Mouse (Mus musculus): ENCODE measurements around the gene Htra2. TPM values are rescaled to one million over a fixed set of nuclear protein-coding genes. Genes with fewer than 3 reads are reported as not detected.

Gene Htra2
- total RNA-seq (2021) = 10 to 100 TPM; 20.0 to 21.7 TPM
- long read RNA-seq, experiment 1, transcript Htra2-201 (8 exons, 1,725 nt) = major isoform, 25 of 38 reads
- long read RNA-seq, experiment 1, partial matches to known transcripts = 1 of 38 reads
- long read RNA-seq, experiment 1, other reads (novel, unspliced or antisense) = 9 of 38 reads
- long read RNA-seq, experiment 2, transcript Htra2-201 (8 exons, 1,725 nt) = major isoform, 39 of 48 reads
- long read RNA-seq, experiment 2, partial matches to known transcripts = 1 of 48 reads
- long read RNA-seq, experiment 2, other reads (novel, unspliced or antisense) = 6 of 48 reads

DNA sequence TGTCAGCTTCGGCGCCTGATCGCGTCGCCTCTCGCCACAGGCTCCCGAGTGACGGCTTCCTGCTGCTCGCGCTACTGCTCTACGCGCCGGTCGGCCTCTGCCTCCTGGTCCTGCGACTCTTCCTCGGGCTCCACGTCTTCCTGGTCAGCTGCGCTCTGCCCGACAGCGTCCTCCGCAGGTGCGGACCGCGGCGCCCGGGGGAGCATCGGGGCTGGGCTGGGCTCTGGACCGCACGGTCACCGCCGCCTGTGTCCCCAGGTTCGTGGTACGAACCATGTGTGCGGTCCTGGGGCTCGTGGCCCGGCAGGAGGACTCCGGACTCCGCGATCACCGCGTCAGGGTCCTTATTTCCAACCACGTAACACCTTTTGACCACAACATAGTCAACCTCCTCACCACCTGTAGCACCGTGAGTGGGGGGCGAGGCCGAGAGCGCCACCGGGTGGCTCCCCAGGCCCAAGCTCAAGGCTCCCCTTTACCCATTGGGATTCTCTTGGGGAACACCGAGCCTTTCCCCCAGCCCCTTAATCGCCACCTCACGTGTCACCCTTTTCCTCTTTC is at the start of gene Htra2:
Gene Htra2, minus strand, starts transcription at position 403 of the 561 bp plus-strand sequence.
- DNase-seq = no peak
- intact Hi-C loops (cut with DNase I; ENCODE audit: low total_unique reads) = no loop called here

DNA sequence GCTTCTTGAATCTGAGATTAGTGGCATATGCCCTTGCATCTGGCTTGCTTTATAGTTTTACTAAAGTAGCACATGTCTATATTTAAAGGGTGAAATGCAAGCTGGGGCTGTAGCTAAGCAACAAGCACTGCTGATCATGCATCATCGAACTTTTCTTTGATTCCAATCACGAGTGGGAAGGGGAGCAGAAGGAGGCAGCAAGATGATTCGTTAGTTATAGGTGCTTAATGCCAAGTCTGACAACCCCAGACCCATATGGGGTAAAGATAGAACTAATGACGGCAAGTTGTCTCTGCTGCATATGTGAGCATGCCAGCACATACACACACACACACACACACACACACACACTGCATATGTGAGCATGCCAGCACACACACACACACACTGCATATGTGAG is 49.1 kb upstream of the Htra2 start:
- intact Hi-C loops (cut with DNase I; ENCODE audit: low total_unique reads) = loop anchor here (5.0 kb wide), 1 partner anchor 102 kb away; no protein-coding TSS in a partner anchor
- DNase-seq = no peak

DNA sequence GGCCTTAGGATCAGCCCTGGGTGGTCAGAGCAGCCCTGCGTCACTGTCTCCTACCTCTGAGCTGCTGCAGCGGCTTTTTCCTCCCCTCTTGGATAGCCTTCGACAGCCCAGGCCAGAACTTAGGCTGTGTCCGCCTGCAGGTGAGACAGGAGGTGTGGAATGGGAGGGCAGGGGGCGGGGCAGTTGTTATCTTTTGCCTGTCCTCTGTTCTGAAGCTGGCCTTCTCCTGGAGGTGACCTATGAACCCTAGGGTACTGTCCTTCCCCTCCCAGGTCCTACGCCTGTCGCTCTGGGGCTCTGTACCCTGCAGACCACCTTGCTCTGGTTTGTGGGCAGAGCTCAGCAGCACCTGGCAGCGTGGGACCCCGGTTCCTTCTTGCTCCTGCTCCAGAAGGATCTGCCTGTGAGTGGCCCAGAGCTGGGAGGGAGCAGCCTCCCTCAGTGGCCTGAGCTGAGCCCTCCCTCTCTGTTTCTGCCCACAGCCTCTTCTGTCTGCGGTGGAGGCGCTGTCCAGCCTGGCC is 48.1 kb upstream of the Htra2 start:
- intact Hi-C loops (cut with DNase I; ENCODE audit: low total_unique reads) = loop anchor here (5.0 kb wide), 1 partner anchor 101 kb away; no protein-coding TSS in a partner anchor
- DNase-seq = no peak

DNA sequence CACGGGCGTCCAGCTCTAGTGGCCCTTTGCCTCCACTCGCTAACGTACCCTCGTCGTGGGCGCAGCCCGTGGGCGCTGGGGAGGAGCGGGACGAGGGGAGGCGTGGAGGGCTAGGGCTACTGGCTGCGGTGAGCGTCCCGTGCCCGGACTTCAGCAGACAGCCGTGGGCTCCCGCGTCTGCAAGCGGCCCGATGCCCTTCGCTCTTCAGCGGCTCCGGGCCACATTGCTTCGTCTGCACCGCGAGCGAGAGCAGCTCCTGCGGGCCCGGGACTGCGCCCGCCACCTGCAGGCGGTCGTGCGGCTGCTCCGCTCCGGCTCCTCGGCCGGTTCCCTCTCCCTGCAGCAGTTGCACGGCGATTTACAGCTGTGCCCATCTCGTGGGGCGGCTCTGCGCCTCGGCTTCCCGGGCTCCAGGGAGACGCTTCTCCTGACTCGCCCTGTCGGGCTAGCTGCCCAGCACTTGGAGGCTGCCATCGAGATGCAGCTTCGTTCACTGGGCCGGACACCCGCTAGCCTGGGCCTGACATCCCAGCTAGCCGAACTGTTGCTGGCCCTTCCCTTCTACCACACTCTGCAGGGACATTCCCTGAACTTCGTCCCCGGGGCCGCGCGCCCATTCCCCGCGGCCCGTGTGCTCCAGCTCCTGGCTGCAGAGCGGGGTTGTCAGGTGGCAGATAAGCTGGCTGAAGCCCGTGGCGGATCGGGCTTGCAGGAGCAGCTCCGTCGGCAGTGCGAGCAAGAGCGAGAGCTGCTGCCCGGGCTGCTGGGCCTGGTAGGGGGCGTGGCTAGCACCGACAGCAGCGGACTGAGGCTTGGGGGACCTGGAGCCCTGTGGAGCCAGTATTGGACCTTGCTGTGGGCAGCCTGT is 46.8 kb upstream of the Htra2 start:
- DNase-seq = peak; percentile 76
- intact Hi-C loops (cut with DNase I; ENCODE audit: low total_unique reads) = loop anchor here (5.0 kb wide), 1 partner anchor 100 kb away; no protein-coding TSS in a partner anchor

DNA sequence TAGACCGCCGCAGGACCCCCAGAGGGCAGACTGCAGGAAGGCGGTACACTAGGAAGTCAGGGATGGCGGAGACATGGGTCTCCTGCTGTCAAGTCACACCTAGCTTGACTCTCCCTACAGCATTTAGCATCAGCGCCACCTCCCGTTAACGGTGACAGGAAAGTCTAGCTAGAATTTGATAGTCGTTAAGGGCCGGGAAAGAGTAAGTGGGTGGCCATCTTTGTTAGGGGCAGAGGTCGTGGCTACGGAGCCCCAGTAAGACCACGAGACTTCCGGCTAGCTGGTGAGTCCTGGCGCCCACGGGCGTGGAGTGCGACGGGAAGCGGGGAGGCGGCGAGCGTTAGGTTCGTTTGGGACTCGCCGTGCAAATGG is 46.2 kb upstream of the Htra2 start, which contains the start of the genes Ccdc142 and Gm42688:
Gene Ccdc142, plus strand, starts transcription at position 286 of the 372 bp plus-strand sequence.
Gene Gm42688, plus strand, starts transcription at position 302 of the 372 bp plus-strand sequence.
- DNase-seq = peak; percentile 88
- intact Hi-C loops (cut with DNase I; ENCODE audit: low total_unique reads) = loop anchor here (5.0 kb wide), 1 partner anchor 99 kb away; no protein-coding TSS in a partner anchor

DNA sequence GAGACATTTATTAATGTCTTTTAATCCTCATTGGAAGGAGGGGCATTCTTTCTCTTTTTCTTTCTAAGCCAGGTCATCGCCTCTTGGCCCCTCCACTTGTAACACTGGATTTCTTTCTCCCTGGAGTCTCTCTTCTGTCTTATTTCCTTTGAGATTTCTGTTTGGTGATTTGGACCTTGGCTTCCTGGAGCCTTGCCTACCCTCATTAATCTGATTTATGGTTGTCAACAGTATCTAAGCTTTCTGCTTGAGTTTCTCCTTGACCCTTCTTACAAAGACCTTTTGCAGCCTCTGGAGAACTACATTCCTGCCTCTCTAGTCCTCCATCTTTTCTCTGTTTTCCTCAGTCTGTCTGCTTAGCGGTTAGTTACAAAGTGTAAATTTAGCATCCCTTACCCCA is 43.3 kb upstream of the Htra2 start:
- intact Hi-C loops (cut with DNase I; ENCODE audit: low total_unique reads) = no loop called here

DNA sequence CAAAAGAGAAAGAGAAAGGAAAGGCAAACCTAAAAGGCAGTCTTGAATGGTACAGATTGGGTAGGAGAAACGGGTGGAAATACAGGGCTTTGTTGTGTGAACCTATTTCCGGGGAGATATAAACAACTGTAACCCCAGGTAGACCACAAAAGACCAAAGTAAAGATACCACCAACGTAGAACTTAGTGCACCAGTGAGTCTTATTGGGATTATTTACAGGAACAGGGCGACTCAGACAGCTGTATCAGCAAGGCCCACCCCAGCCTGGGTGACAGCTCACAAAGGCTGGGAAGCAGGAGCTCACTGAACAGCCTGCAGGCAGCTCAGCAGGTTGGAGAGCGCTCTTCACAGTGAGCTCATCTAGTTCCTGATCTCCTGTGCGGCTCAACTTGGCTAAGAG is 40.9 kb upstream of the Htra2 start:
- intact Hi-C loops (cut with DNase I; ENCODE audit: low total_unique reads) = no loop called here
- DNase-seq = no peak

More for the DNA sequence above, 43.3 kb upstream of the Htra2 start:
- DNase-seq = no peak

DNA sequence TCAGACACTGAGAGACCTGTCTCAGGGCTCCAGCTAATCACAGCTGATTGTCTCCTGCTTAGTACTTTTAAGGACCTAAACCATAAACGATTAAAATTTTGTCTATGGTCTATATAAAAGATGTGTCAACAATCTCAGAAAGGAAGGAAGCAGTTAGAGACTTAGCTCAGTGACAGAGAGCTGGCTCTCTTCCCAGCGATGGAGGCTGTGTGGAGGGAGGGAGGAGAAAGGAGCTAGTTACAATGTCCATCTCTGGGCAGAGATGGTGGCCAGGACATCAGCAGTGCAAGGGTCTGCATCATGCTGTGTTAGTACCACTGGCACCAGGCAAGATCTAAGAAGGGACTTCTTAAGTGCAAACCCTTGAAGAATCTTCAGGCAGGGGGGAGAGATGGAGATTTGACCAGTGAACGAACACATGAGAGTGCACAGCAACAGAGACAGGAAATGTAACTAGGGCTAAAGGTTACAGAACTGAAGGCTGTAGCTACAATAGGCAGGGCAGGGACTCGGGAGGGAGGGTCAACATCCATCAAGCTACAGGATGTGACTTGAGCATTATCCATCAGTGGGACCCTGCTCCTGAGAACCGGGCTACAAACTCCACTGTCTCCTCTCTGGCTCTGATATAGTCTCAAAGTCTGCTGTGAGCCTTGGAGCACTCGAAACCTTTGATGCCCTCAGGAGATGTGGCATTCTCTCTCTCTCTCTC is 37.5 kb upstream of the Htra2 start:
- DNase-seq = no peak
- intact Hi-C loops (cut with DNase I; ENCODE audit: low total_unique reads) = no loop called here

DNA sequence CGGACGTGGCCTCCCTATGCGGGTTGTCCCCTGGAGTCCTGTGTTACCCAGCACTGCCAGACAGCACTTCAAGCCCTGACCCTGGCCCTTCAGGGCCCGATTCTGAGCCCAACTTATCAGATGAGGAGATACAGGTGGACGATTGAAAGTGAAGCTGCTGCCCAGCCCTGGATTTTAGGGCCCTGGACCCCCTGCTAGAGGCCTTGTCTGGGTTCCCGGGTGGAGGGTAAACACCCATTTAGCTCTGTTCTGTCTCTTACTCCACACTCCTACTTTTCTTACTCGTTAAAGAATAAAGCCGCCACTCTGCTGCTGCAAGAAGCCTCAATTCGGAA is 32.8 kb upstream of the Htra2 start:
- intact Hi-C loops (cut with DNase I; ENCODE audit: low total_unique reads) = no loop called here
- DNase-seq = no peak

DNA sequence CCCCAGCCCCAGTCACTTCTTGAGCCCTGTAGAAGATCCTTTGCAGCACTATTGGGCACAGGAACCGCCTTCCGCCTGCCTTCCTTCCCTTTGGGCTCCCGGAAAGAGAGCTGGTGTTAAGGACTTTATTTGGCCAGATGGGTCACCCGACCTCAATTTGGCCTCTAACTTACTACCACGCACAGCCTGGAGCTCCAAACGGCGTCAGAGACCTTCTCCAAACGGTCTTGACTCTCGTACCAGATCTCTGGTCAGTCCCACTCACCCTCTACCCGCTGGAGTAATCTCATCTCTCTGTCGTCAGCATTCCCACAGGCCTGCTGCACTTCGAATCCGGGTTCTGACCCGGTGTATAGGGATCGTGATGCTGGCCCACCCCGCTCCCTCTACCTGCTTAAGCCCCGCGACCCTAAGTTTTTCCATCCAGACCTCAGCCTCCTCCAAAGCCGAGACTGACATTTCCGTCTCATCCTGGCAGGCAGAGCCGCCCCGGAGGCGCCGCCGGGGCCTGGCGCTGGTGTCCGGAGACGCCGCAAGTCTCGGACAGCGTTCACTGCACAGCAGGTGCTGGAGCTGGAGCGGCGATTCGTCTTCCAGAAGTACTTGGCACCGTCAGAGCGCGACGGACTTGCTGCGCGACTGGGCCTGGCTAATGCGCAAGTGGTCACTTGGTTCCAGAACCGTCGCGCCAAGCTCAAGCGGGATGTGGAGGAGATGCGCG is 32.3 kb upstream of the Htra2 start:
- intact Hi-C loops (cut with DNase I; ENCODE audit: low total_unique reads) = no loop called here
- peak; percentile 58 for DNase-seq

DNA sequence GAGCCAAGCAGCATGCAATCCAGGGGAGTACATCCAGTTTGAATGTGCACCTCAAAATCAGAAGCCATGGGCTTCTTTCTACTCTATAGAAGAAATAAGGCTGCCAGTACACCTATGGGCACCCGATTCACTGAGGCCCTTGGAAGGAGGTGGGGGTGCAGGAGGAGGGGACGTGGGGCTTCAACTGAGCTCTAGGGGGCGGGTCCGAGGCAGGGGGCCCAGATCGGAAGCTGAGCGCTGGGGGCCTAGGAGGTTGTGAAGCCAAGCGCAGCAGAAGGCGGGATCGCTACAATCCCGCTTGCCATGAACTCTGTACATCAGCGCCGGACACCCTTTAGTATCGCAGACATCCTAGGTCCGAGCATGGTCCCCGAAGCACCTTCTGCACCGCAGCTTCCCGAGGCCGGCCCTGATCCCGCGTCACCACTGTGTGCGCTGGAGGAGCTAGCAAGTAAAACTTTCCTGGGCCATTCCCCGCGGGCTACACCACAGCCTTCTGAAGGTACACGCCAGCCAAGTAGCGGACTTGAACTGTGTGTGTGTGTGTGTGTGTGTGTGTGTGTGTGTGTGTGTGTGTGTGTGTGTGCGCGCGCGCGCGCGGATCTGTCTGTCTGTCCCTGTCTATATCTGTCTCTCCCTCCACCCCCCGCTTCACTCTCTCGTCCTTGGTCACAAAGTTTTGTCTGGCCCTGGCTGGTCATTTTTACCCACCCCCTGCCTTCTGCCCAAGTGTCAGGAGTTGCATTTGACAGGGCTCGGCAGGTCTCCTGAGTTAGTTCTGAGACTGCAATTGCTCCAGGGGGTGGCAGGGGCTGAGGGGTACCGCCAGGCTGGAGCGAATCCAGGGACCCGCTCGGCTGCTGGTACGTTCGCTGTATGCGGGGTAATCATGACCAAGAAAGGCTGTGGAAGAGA is 31.3 kb upstream of the Htra2 start, which contains the start of gene Lbx2:
Gene Lbx2, plus strand, starts transcription at position 247 of the 915 bp plus-strand sequence.
- intact Hi-C loops (cut with DNase I; ENCODE audit: low total_unique reads) = no loop called here
- no peak for DNase-seq

DNA sequence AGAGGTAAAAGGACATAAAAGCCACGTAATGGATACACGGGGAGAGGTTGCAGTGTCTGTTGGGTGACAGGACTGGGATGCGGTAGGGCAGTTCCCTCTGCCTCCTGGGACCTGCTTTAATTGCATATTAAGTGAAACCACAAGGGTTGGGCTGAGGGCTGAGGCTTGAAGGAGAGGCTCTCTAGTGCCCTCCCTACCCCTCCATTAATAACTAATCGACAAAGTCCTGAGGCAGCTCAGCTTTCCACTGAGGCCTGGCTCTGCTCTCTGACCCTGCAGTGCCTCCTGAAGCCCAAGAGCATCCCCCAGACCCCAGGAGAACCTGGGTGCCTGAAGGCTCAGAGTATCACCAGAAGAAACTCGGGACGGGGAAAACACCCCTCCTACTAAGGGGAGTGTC is 29.4 kb upstream of the Htra2 start:
- no peak for DNase-seq
- intact Hi-C loops (cut with DNase I; ENCODE audit: low total_unique reads) = no loop called here

DNA sequence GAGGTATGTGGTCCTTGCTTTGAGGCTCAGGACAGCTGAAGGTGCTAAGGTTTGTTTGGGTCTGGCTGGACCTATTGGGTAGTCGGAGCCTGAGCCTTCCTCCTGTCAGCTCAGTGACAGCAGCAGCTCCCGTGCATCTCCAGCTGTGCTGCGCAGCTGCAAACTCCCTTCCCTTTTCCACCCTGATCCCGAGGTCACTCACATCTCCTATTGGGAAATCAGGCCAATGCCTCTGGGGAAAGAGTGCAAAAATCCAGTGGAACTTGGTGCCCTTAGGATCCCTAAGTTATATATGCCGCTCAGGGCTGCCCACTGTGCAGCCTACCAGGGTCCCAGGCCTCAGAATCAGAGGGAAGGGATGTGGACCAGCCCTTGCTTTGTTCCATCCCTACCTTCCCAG is 28.4 kb upstream of the Htra2 start:
- intact Hi-C loops (cut with DNase I; ENCODE audit: low total_unique reads) = no loop called here
- no peak for DNase-seq

DNA sequence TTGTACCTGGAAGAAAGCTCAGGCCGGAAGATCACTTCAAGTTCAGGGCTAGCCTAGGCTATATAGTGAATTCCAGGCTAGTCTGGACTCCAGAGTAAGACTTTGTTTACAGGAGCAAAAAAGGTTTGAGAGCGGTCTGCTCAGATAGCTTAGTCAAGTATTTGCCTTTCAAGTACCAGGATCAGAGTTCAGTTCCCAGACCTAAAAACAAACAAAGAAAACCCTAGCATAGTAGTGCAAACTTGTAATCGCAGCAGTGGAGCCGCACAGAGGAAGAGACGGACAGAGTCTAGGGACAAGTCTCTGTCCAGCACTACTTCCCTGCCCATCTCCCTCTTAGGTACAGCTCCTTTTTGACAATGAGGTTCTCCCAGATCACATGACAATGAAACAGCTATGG is 25.1 kb upstream of the Htra2 start:
- intact Hi-C loops (cut with DNase I; ENCODE audit: low total_unique reads) = no loop called here
- no peak for DNase-seq

DNA sequence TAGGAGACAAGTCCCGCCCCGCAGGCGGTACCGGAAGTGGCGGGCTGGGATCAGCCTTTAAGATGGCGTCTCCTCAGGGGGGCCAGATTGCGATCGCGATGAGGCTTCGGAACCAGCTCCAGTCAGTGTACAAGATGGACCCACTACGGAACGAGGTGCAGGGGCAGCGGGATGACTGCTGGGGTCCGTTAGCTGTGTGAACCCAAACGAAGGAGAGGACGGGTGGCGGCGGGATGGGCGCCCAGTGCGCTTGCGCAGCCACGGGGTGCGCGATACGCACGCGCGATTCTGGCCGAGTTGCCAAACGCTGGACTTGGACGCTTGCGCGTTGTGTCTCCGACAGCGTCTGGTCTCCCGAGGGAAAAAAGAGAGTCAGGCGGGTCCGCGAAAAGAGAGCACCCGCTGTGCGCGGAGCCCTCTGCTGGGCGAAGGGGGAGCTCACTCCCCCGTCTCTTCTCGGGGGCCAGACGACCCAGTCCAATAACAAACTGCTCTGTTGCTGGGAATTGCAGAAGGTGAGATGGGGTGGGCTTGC is 23.3 kb upstream of the Htra2 start:
- intact Hi-C loops (cut with DNase I; ENCODE audit: low total_unique reads) = no loop called here
- DNase-seq = peak; percentile 99

DNA sequence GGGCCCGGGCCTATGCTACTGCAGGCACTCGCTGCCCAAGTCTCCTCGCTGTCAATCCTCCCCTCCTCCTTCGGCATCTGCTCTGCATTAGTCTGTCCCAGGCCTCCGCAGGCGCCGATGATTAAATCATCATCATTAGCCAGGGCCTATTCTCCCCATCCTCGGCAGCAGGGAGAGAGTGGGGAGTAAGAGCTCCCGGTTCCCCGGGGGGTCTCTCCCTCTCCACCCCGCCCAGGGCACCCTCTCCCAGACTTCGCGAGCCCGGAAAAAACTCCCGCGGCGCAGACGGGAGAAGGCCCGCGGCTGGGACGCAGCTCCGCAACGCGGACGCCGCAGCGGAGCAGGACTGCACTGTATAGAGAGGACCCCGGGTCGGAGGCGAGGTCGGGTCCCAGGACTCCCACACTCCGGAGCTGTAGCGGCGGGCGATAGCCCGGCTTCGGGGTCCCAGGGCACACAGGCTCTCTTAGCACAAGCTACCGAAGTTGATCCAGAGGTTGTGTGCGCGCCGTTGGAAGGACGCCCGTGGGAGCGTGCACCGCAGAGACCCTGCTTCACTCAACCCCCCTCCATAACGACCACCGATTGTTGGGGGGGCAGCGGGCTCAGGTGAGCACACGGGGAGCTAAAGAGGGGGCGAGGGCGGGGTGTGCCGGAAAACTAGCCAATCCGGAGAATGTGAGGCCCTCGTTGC is 22.7 kb upstream of the Htra2 start, which contains the start of gene Pcgf1:
Gene Pcgf1, plus strand, starts transcription at position 240 of the 694 bp plus-strand sequence.
- intact Hi-C loops (cut with DNase I; ENCODE audit: low total_unique reads) = no loop called here
- DNase-seq = peak; percentile 38

DNA sequence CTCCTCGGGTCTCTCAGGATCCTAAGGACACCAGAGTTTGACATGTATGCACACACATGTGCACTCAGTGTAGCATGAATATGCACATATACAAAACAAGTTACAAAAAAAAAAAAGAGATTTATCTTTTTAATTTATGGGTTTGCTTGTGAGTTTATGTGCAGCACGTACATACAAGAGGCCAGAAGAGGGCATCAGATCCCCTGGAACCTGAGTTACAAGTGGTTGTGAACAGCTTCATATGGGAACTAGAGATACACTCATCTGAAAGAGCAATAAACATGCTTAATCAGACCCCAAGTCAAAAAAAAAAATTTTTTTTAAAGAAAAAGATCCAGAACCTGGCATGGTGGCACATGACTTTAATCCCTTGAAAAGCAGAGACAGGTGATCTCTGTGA is 19.9 kb upstream of the Htra2 start:
- no peak for DNase-seq
- intact Hi-C loops (cut with DNase I; ENCODE audit: low total_unique reads) = no loop called here
